Mouse (Mus musculus): ENCODE data around the gene Stxbp3.

GRCm38 (mm10) chr3:108790499-108790898, 49.8 kb downstream of the Stxbp3 start:
- TF ChIP-seq GATA1 (IDR thresholded peaks at IDR 0.05; ENCODE audit: low read length) (no peak), TAL1 (IDR thresholded peaks at IDR 0.05; ENCODE audit: low read length) (no peak)

All from erythroblast, embryonic 14.5 days (primary cell).